In genomic region chr7:73348585-73349124, GRCm38 (mm10) we compare ENCODE assay signal across 21 mouse cellular contexts. TPM values are rescaled to one million over a fixed set of nuclear protein-coding genes. Genes with fewer than 3 reads are reported as not detected.
DNase-seq lines count a peak whose midpoint lies in the region; ATAC-seq and TF ChIP-seq lines count a peak whose summit lies in the region.
"Had no signal": no experiment of that assay in that cellular context is flagged by ENCODE, and none has a peak within 500 bp of the region (broad histone marks: within the 10 kb centered on the region; RNA-seq: fewer than 3 reads in every experiment).

No protein-coding gene starts in this region.

- DNase-seq in gastrocnemius, adult 18-20 months (ENCODE audit: low spot score): peak; percentile 52
- DNase-seq in gastrocnemius, postnatal 4 days (ENCODE audit: low spot score in 2 of 2): no peak
- DNase-seq in heart, postnatal 0 days (ENCODE audit: low spot score): peak; percentile 34
- no peak for DNase-seq in heart, postnatal 14 days
- DNase-seq in brain, embryonic 14.5 days (ENCODE audit: low read depth): peak; percentile 49
- DNase-seq in layer of hippocampus, adult 8-10 months (ENCODE audit: low spot score in 2 of 2): no peak
- DNase-seq: adrenal gland, adult 8-10 months; cerebellum, adult 9-11 months; kidney, adult 2 months; kidney, postnatal 10 days; layer of hippocampus, postnatal 36 days; liver, postnatal 0 days; lung, postnatal 14 days; spleen, adult 18-20 months; thymus, adult 2 months had no signal

- H3K9me3 ChIP-seq in heart, postnatal 0 days (replicated peaks; ENCODE audit: control insufficient read depth, low read length): no peaks in the 10 kb centered on the region
- H3K9me3 ChIP-seq in limb, embryonic 13.5 days: no peaks in the 10 kb centered on the region
- no peaks in the 10 kb centered on the region for H3K9me3 ChIP-seq in intestine, embryonic 16.5 days (ENCODE audit: control insufficient read depth, low read length)

- no peak overlapping the region for H3K9ac ChIP-seq in heart, postnatal 0 days (replicated peaks; ENCODE audit: low read depth, low read length)
- H3K9ac ChIP-seq in limb, embryonic 13.5 days: no peak overlapping the region
- no peak overlapping the region for H3K9ac ChIP-seq in intestine, embryonic 16.5 days (ENCODE audit: low read depth, low read length)
- H3K9ac ChIP-seq: liver, postnatal 0 days had no signal

- intact Hi-C loops in heart, postnatal 14 days (cut with DNase I): no loop called here

- H3K4me1 ChIP-seq in heart, postnatal 0 days (ENCODE audit: control insufficient read depth, insufficient read depth): peaks cover 9% of the 10 kb centered on the region; the same call in 1 of the 2 replicates
- peaks cover 26% of the 10 kb centered on the region for H3K4me1 ChIP-seq in limb, embryonic 13.5 days
- no peaks in the 10 kb centered on the region for H3K4me1 ChIP-seq in intestine, embryonic 16.5 days (ENCODE audit: control insufficient read depth, insufficient read depth, low read length)

- H3K27me3 ChIP-seq in heart, postnatal 0 days (ENCODE audit: control insufficient read depth, insufficient read depth, low read length): 0 out of 2 replicates have a peak, but pooled peaks cover 4% of the 10 kb centered on the region
- peaks cover 34% of the 10 kb centered on the region for H3K27me3 ChIP-seq in limb, embryonic 13.5 days
- no peaks in the 10 kb centered on the region for H3K27me3 ChIP-seq in intestine, embryonic 16.5 days (replicated peaks; ENCODE audit: control insufficient read depth, insufficient read depth, low read length)
- H3K27me3 ChIP-seq: Patski had no signal

- H3K27ac ChIP-seq in heart, postnatal 0 days (ENCODE audit: low read depth): no peak overlapping the region
- no peak overlapping the region for H3K27ac ChIP-seq in limb, embryonic 13.5 days
- no peak overlapping the region for H3K27ac ChIP-seq in intestine, embryonic 16.5 days (ENCODE audit: low read length)

- H3K4me3 ChIP-seq in heart, postnatal 0 days (ENCODE audit: low read depth, low read length): no peak overlapping the region
- no peak overlapping the region for H3K4me3 ChIP-seq in limb, embryonic 13.5 days
- no peak overlapping the region for H3K4me3 ChIP-seq in intestine, embryonic 16.5 days (ENCODE audit: low read length)

- H3K36me3 ChIP-seq in heart, postnatal 0 days (replicated peaks; ENCODE audit: control insufficient read depth, insufficient read depth, low read length): no peaks in the 10 kb centered on the region
- no peaks in the 10 kb centered on the region for H3K36me3 ChIP-seq in limb, embryonic 13.5 days
- H3K36me3 ChIP-seq in intestine, embryonic 16.5 days (ENCODE audit: control insufficient read depth, insufficient read depth, low read length): no peaks in the 10 kb centered on the region

- TF ChIP-seq POLR2A in brain, embryonic 14.5 days (IDR thresholded peaks at IDR 0.05; ENCODE audit: borderline replicate concordance, extremely low read depth, insufficient read depth, insufficient read length, poor library complexity, severe bottlenecking): no peak

- no peak for TF ChIP-seq CTCF in heart, postnatal 0 days (IDR thresholded peaks at IDR 0.05; ENCODE audit: low read depth)
- TF ChIP-seq CTCF in brain, embryonic 14.5 days (IDR thresholded peaks at IDR 0.05; ENCODE audit: borderline replicate concordance, extremely low read depth, insufficient read depth, insufficient read length): no peak

- ATAC-seq in heart, postnatal 0 days (ENCODE audit: insufficient read depth, low read depth): peak; percentile 61
- no peak; the same call in 1 of the 2 replicates for ATAC-seq in limb, embryonic 13.5 days (ENCODE audit: low FRiP score, low read depth)
- ATAC-seq in intestine, embryonic 16.5 days: no peak; the same call in 1 of the 2 replicates
- ATAC-seq: CD4-positive, CD25-positive, alpha-beta regulatory T cell, adult 4 months; liver, postnatal 0 days; Patski had no signal

- no peak for TF ChIP-seq EP300 in heart, postnatal 0 days (IDR thresholded peaks at IDR 0.05; ENCODE audit: low read depth)

- H3K4me2 ChIP-seq in heart, postnatal 0 days (ENCODE audit: low read depth, low read length): no peak overlapping the region
- H3K4me2 ChIP-seq in limb, embryonic 13.5 days (replicated peaks): peak overlapping the region; percentile 14; the same call in 1 of the 2 replicates
- H3K4me2 ChIP-seq in intestine, embryonic 16.5 days (ENCODE audit: low read depth, low read length): no peak overlapping the region

- WGBS in heart, postnatal 0 days: 29% methylated on average over 10 of the region's 10 CpGs
- 8% methylated on average over 10 of the region's 10 CpGs for WGBS in limb, embryonic 13.5 days
- WGBS in intestine, embryonic 16.5 days: 35% methylated on average over 10 of the region's 10 CpGs

RNA-seq across cellular contexts. Expression of gene Rgma, which starts 26.7 kb away (rescaled TPM):
- 10 to 100 TPM; 42.0 to 54.6 TPM for total RNA-seq in gastrocnemius, adult 18-20 months (2021)
- total RNA-seq in gastrocnemius, postnatal 4 days (2021): 10 to 100 TPM; 94.6 to 97.6 TPM
- 9.2 and 10.2 TPM in 2 replicates for total RNA-seq in heart, postnatal 0 days (2014; rRNA removed; ENCODE audit: low replicate concordance)
- 2.7 TPM in 2 replicates for polyA plus RNA-seq in heart, postnatal 0 days (2015; fragmentation: Nextera tagmentation; extraction: Ambion mirVana)
- total RNA-seq in heart, postnatal 14 days (2021): 10 to 100 TPM; 63.3 to 76.9 TPM
- polyA plus RNA-seq in brain, embryonic 14.5 days (2012; rRNA removed): 59.9 and 142 TPM in 2 replicates
- 25.3 and 25.6 TPM in 2 replicates for polyA plus RNA-seq in limb, embryonic 13.5 days (2015; fragmentation: Nextera tagmentation; extraction: Ambion mirVana)
- 10 to 100 TPM; 49.5 to 64.5 (median 55.7) TPM for total RNA-seq in layer of hippocampus, adult 8-10 months (2022)
- 5.3 and 5.8 TPM in 2 replicates for polyA plus RNA-seq in intestine, embryonic 16.5 days (2015; fragmentation: Nextera tagmentation; extraction: Ambion mirVana)
- total RNA-seq: granulocyte monocyte progenitor cell, adult 5-6 weeks; megakaryocyte, adult 5-6 weeks had no signal
- polyA plus RNA-seq: CD4-positive, CD25-positive, alpha-beta regulatory T cell, adult 4 months had no signal

Comparison
In these comparisons a context has a peak if more than half of its experiments do, and no peak if none do; other contexts are left out.
1. DNase-seq: peak in gastrocnemius, adult 18-20 months (single experiment), heart, postnatal 0 days (single experiment) and brain, embryonic 14.5 days (single experiment); none in gastrocnemius, postnatal 4 days (0 of 2), heart, postnatal 14 days (0 of 2) and layer of hippocampus, adult 8-10 months (0 of 2).